Mouse (Mus musculus) lung, postnatal 4 days (tissue): Measurements from ENCODE around the gene Gm13691.
"Not testable (repeated sequence)": the region's sequence is repeated elsewhere in the genome, so short reads cannot be mapped to it uniquely, and the experiment has no call there.

Experiments
- DNase-seq, 2 experiments: peaks; one replicate each; pipeline ENCODE4 v3.0.0; 2021

The Gm13691 gene

GRCm38 (mm10) chr2:83990253-83990652, at the start of gene Gm13691:
TSS of gene Gm13691 (plus strand) at chr2:83990553.
- not testable (repeated sequence) for DNase-seq

GRCm38 (mm10) chr2:83940931-83941361, 49.4 kb upstream of the Gm13691 start, which contains the start of gene Zswim2:
TSS of gene Zswim2 (minus strand) at chr2:83941228.
- peak; percentile 34 to 37 for DNase-seq

GRCm38 (mm10) chr2:83941378-83941777, 49.0 kb upstream of the Gm13691 start:
- no peak for DNase-seq

- no peak for DNase-seq
Observed at GRCm38 (mm10) chr2:83941792-83942191, 48.6 kb upstream of the Gm13691 start.

GRCm38 (mm10) chr2:83955393-83955792, 35.0 kb upstream of the Gm13691 start, which contains the start of gene Gm13698:
TSS of gene Gm13698 (plus strand) at chr2:83955693.
- not testable (repeated sequence) for DNase-seq

- DNase-seq: not testable (repeated sequence)
Observed at GRCm38 (mm10) chr2:83961203-83961602, 29.1 kb upstream of the Gm13691 start, which contains the start of gene Gm13693. TSS of gene Gm13693 (plus strand) at chr2:83961503.

GRCm38 (mm10) chr2:83967013-83967412, 23.3 kb upstream of the Gm13691 start, which contains the start of gene Gm13695:
TSS of gene Gm13695 (plus strand) at chr2:83967313.
- DNase-seq: not testable (repeated sequence)

- not testable (repeated sequence) for DNase-seq
Observed at GRCm38 (mm10) chr2:83972823-83973222, 17.5 kb upstream of the Gm13691 start, which contains the start of gene Gm13696. TSS of gene Gm13696 (plus strand) at chr2:83973123.

GRCm38 (mm10) chr2:83978633-83979032, 11.7 kb upstream of the Gm13691 start, which contains the start of gene Gm13694:
TSS of gene Gm13694 (plus strand) at chr2:83978933.
- DNase-seq: not testable (repeated sequence)

GRCm38 (mm10) chr2:83984443-83984842, 5.9 kb upstream of the Gm13691 start, which contains the start of gene Gm13697:
TSS of gene Gm13697 (plus strand) at chr2:83984743.
- DNase-seq: not testable (repeated sequence)

GRCm38 (mm10) chr2:83993639-83994255, 3.4 kb downstream of the Gm13691 start:
- peak in 1 of 2 experiments; percentile 32 for DNase-seq

- DNase-seq: not testable (repeated sequence)
Observed at GRCm38 (mm10) chr2:83994526-83994925, 4.2 kb downstream of the Gm13691 start.

- no peak for DNase-seq
Observed at GRCm38 (mm10) chr2:84008913-84009312, 18.6 kb downstream of the Gm13691 start.

GRCm38 (mm10) chr2:84009818-84010217, 19.5 kb downstream of the Gm13691 start:
- no peak for DNase-seq

- no peak for DNase-seq
Observed at GRCm38 (mm10) chr2:84014572-84014971, 24.2 kb downstream of the Gm13691 start.

- DNase-seq: not testable (repeated sequence)
Observed at GRCm38 (mm10) chr2:84016291-84016690, 25.9 kb downstream of the Gm13691 start.

- DNase-seq: no peak
Observed at GRCm38 (mm10) chr2:84018330-84018729, 28.0 kb downstream of the Gm13691 start.

GRCm38 (mm10) chr2:84019519-84020305, 29.4 kb downstream of the Gm13691 start:
- peak; percentile 35 to 66 for DNase-seq

- no peak for DNase-seq
Observed at GRCm38 (mm10) chr2:84021930-84022329, 31.6 kb downstream of the Gm13691 start.

- peak; percentile 26 to 44 for DNase-seq
Observed at GRCm38 (mm10) chr2:84022905-84023304, 32.6 kb downstream of the Gm13691 start.

GRCm38 (mm10) chr2:84023319-84023718, 33.0 kb downstream of the Gm13691 start:
- no peak for DNase-seq

- peak in 1 of 2 experiments; percentile 26 for DNase-seq
Observed at GRCm38 (mm10) chr2:84025217-84025616, 34.9 kb downstream of the Gm13691 start.

GRCm38 (mm10) chr2:84032505-84032904, 42.2 kb downstream of the Gm13691 start:
- DNase-seq: no peak
